Mouse (Mus musculus): Measurements from ENCODE around the gene Aurka.

- TF ChIP-seq CTCF (IDR thresholded peaks at IDR 0.05; ENCODE audit: extremely low read depth, insufficient read length, insufficient replicate concordance, low read depth, low read length) (no peak), POLR2A (IDR thresholded peaks at IDR 0.05; ENCODE audit: low read depth, low read length) (no peak)
Measured at GRCm38 (mm10) chr2:172381898-172382297, 11.6 kb upstream of the Aurka start.
